22 mouse cellular contexts compared by ENCODE assay signal in the genomic region with DNA sequence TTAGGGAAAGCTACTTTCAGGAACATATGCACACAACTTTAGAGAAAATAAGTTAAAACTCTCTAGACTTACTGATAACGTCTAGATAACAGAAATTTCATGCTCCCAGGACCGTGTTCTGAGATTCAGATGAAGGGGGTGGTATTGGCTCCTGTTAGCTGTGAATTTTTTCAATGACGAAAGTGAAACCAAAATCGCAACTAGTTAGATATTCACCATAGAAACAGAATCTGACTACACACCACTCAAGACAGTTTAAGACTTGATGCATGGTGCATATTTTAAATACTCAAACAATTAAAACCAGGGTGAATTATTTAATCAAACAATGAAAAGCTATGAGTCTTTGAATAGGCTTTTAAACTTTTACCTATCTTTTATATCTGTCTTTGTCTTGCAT. TPM values are rescaled to one million over a fixed set of nuclear protein-coding genes. Genes with fewer than 3 reads are reported as not detected.
DNase-seq lines count a peak whose midpoint lies in the region; ATAC-seq and TF ChIP-seq lines count a peak whose summit lies in the region.
"Had no signal": no experiment of that assay in that cellular context is flagged by ENCODE, and none has a peak within 500 bp of the region (broad histone marks: within the 10 kb centered on the region; RNA-seq: fewer than 3 reads in every experiment).

No protein-coding gene starts in this region.

- H3K9me3 ChIP-seq in lung, embryonic 16.5 days (ENCODE audit: control insufficient read depth, low read length), result no peaks in the 10 kb centered on the region
- H3K9me3 ChIP-seq: heart, embryonic 15.5 days; megakaryocyte, embryonic 14.5 days; midbrain, embryonic 15.5 days had no signal

- H3K27me3 ChIP-seq in lung, embryonic 16.5 days (ENCODE audit: control insufficient read depth, insufficient read depth, low read depth, low read length), result no peaks in the 10 kb centered on the region
- no peaks in the 10 kb centered on the region for H3K27me3 ChIP-seq in splenic B cell, adult 2 months (ENCODE audit: control insufficient read depth, insufficient read depth, low read length, poor library complexity, severe bottlenecking)
- H3K27me3 ChIP-seq: heart, embryonic 15.5 days; megakaryocyte, embryonic 14.5 days; midbrain, embryonic 15.5 days had no signal

- no peaks in the 10 kb centered on the region for H3K4me1 ChIP-seq in lung, embryonic 16.5 days (replicated peaks; ENCODE audit: control insufficient read depth, insufficient read depth, low read length)

- peak overlapping the region; percentile 42 for H3K4me3 ChIP-seq in gastrocnemius, adult 2 months
- no peak overlapping the region for H3K4me3 ChIP-seq in lung, embryonic 16.5 days (ENCODE audit: low read length)
- H3K4me3 ChIP-seq: heart, embryonic 15.5 days; megakaryocyte, embryonic 14.5 days; midbrain, embryonic 15.5 days had no signal

- no peak for DNase-seq in gastrocnemius, adult 2 months
- DNase-seq in gastrocnemius, postnatal 4 days (ENCODE audit: low spot score in 2 of 2), result no peak
- no peak for DNase-seq in lung, adult 18-20 months
- DNase-seq in NIH3T3 (ENCODE audit: low read depth), result peak; percentile 6
- peak; percentile 21 for DNase-seq in splenic B cell, adult 2 months (ENCODE audit: low read depth, low spot score)
- DNase-seq in right cerebral cortex, postnatal 36 days (ENCODE audit: low spot score in 2 of 2), result no peak
- no peak for DNase-seq in urinary bladder, postnatal 25 days (ENCODE audit: low spot score)
- DNase-seq: adrenal gland, postnatal 25 days; B cell, adult 2 months; cerebellum, adult 11 months; cerebellum, postnatal 14 days; embryo, embryonic 11 days; heart, adult 18-20 months; lung, postnatal 10 days; retina, postnatal 1 day; thymus, postnatal 36 days had no signal

- H3K36me3 ChIP-seq in lung, embryonic 16.5 days (ENCODE audit: control insufficient read depth, insufficient read depth, low read length), result no peaks in the 10 kb centered on the region
- no peaks in the 10 kb centered on the region for H3K36me3 ChIP-seq in splenic B cell, adult 2 months (ENCODE audit: control insufficient read depth, insufficient read depth, low read length, poor library complexity, severe bottlenecking)
- H3K36me3 ChIP-seq: heart, embryonic 15.5 days; midbrain, embryonic 15.5 days had no signal

- WGBS in lung, embryonic 16.5 days, result 42% methylated on average over 4 of the region's 4 CpGs

- 0 out of 2 replicates have a peak overlapping the region, but pooled peaks have one; percentile 20 for H3K4me2 ChIP-seq in lung, embryonic 16.5 days (ENCODE audit: low read depth, low read length)
- H3K4me2 ChIP-seq: heart, embryonic 15.5 days; midbrain, embryonic 15.5 days had no signal

- no peak overlapping the region for H3K27ac ChIP-seq in gastrocnemius, adult 2 months
- no peak overlapping the region for H3K27ac ChIP-seq in lung, embryonic 16.5 days (ENCODE audit: low read length)
- H3K27ac ChIP-seq: heart, embryonic 15.5 days; liver, embryonic 14.5 days; midbrain, embryonic 15.5 days had no signal

- ATAC-seq in lung, embryonic 16.5 days (ENCODE audit: low read depth), result no peak
- ATAC-seq: forebrain, embryonic 16.5 days; midbrain, embryonic 15.5 days had no signal

- no peak for TF ChIP-seq CTCF in gastrocnemius, adult 2 months (IDR thresholded peaks at IDR 0.05)

- H3K9ac ChIP-seq in lung, embryonic 16.5 days (ENCODE audit: low read length), result no peak overlapping the region
- H3K9ac ChIP-seq: heart, embryonic 15.5 days; liver, embryonic 14.5 days; midbrain, embryonic 15.5 days had no signal

- intact Hi-C loops in gastrocnemius, adult 2 months (cut with DNase I), result no loop called here

RNA-seq across cellular contexts. Expression of a gene that starts 48.8 kb away (rescaled TPM):
- 1 to 10 TPM; 1.0 to 1.3 TPM for total RNA-seq in gastrocnemius, adult 2 months (2021)
- total RNA-seq in gastrocnemius, postnatal 4 days (2021), result 1 to 10 TPM; 9.6 to 9.8 TPM
- 9.4 and 11.1 TPM in 2 replicates for polyA plus RNA-seq in lung, embryonic 16.5 days (2015; fragmentation: Nextera tagmentation; extraction: Ambion mirVana)

Comparison
In these comparisons a context has a peak if more than half of its experiments do, and no peak if none do; other contexts are left out.
1. RNA of a gene that starts 48.8 kb away (total RNA-seq): 9.6 to 9.8 TPM in gastrocnemius, postnatal 4 days; 1.0 to 1.3 TPM in gastrocnemius, adult 2 months; every median in the first group is over 4 times any median in the second.
2. DNase-seq: peak in NIH3T3 (single experiment) and splenic B cell, adult 2 months (single experiment); none in gastrocnemius, adult 2 months (single experiment), gastrocnemius, postnatal 4 days (0 of 2), lung, adult 18-20 months (0 of 2), right cerebral cortex, postnatal 36 days (0 of 2) and urinary bladder, postnatal 25 days (single experiment).